Mouse (Mus musculus) brain, embryonic 14.5 days (tissue): ENCODE measurements around the gene Gatb. TPM values are rescaled to one million over a fixed set of nuclear protein-coding genes. Genes with fewer than 3 reads are reported as not detected.

Source experiments
- DNase-seq: peaks from one replicate; pipeline ENCODE4 v3.0.0-alpha.2; 2011; ENCODE audit warnings: low read depth
- CTCF ChIP-seq: fragments of 200-500 bp; IDR thresholded peaks from 2 replicates; pipeline ENCODE4 v1.5.1; 2012; ENCODE audit warnings: inconsistent platforms, mild to moderate bottlenecking, moderate library complexity, borderline replicate concordance; ENCODE audit not compliant: insufficient read depth, insufficient read length; ENCODE audit errors: extremely low read depth
- POLR2A ChIP-seq: fragments of 200-500 bp; IDR thresholded peaks from 2 replicates; pipeline ENCODE4 v1.6.1; 2012; ENCODE audit warnings: mild to moderate bottlenecking, inconsistent platforms, borderline replicate concordance; ENCODE audit not compliant: poor library complexity, insufficient read depth, insufficient read length, severe bottlenecking; ENCODE audit errors: extremely low read depth
- polyA plus RNA-seq: library from polyadenylated mRNA; depleted of rRNA; stranded (reverse); fragments of >200 nt; gene quantifications from 2 replicates; pipeline ENCODE4 v1.2.3, GENCODE M21; 2012

Gene Gatb
- polyA plus RNA-seq, 1 experiment = 10.9 TPM

GRCm38 (mm10) chr3:85573216-85573863 is 579 bp upstream of the Gatb start:
- DNase-seq = no peak
- TF ChIP-seq CTCF = no peak
- TF ChIP-seq POLR2A = no peak

DNA sequence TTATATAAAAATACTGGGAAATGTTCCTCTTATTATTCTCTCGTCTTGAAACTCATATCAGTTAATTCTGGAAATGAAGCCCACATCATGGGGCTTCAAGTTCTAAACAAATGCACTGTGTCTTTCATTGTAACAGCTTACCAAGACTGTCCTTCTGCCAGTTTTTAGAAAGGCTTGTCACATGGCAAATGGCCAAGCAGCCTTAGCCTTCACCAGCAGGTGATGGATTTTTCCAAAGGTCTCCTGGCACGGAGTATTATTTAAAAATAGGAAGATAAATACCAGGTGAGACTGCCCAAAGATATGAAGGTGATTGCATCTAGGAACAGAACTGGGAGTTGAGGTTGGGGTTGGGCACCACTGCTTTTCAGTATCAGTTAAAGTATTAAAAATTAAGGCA is 8.8 kb downstream of the Gatb start:
- no peak for DNase-seq
- TF ChIP-seq CTCF = no peak
- no peak for TF ChIP-seq POLR2A

GRCm38 (mm10) chr3:85583194-85583593 is 9.3 kb downstream of the Gatb start:
- no peak for DNase-seq
- TF ChIP-seq POLR2A (no peak), CTCF (no peak)

DNA sequence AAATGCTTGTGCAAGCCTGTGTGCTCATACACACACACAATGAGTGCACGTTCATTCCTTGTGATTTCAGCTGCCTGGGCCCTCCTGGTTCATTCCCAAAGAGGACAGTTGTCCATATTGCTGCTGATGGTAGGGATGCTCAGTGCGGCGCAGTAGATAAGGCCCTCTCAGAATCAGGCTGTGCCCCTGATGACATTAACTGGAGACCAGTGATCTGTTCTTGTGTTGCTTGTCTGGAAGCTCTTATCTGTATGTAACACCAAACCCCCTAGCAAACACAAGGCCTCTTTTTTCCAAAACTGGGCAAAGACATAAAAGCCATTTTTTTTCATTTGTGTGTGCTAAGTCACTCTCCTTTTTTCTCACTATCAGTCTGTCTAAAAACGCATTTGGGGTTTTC is 11.0 kb downstream of the Gatb start:
- TF ChIP-seq POLR2A (no peak), CTCF (no peak)
- DNase-seq = no peak

DNA sequence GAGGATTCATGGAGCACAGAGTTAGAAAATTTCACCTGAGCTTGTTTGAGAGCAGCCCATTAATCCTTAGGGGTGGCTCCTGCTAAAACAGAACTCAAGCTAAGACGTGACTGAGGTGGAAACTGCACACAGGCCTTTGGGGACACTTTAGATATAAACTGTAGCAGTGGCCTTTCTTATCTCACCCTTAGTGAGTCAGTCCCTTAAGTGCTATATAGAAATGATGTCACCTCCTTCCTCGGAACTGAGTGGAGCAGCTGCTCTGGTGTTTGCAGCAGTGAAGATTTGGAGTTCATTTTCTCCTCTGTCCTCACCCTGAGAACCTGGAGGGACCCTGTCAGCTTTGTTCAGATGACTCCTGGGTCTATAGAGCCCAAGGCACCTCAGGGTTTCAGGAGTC is 14.8 kb downstream of the Gatb start:
- DNase-seq = no peak
- no peak for TF ChIP-seq CTCF
- TF ChIP-seq POLR2A = no peak

DNA sequence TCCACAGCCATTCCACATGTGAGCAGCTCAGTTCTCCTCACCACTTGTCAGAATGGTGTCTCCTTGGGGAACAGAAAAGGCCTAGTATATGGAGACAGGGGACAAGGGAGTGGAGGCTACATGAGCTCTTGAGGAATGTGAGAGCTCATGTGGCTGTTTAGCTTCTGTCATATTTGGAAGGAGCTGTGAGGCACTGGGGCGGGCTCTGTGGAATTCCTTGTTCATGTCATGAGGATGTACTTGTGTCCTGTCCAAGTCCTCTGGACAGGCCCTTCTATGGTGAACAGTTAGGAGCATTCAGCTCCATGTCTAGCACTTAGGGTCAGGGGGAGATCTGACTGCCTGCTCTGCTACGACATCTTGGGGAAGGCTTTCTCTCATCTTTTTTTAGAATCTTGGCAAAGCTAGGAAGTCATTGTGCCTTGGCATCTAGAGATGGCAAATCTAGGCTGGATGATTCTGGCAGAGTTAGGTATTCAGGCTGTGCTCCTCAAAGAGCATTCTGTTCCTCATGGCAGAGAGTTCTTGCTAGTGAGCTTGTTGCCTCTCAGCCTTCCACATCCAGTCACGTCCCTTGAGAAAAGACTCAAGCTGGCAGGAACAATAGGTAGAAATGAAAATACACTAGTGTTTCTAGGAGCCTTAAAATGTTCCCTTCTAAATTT is 16.3 kb downstream of the Gatb start:
- no peak for DNase-seq

DNA sequence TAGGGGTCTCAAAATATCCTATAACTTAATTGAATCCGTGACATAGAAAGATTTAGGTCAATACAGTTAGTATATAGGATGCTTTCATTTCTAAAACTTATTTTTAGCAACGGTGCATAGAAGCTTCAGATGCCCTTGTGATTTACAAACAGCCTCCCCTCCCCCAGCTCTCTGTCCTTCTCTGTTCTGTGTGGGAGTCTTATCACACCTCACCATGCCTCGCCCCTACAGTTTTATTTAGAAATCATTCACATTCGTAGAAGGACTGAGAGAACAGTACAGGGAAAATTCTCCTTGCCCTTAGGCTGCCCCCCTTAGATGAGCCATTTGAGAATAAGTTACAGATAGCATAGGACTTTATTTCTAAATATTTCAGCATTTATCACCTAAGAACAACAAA is 18.1 kb downstream of the Gatb start:
- no peak for DNase-seq
- TF ChIP-seq POLR2A (no peak), CTCF (no peak)

More for the DNA sequence above, 16.3 kb downstream of the Gatb start:
- no peak for TF ChIP-seq CTCF
- TF ChIP-seq POLR2A = no peak

GRCm38 (mm10) chr3:85592640-85593252 is 18.8 kb downstream of the Gatb start:
- TF ChIP-seq CTCF (no peak), POLR2A (no peak)
- no peak for DNase-seq

- TF ChIP-seq POLR2A (no peak), CTCF (no peak)
- no peak for DNase-seq
Observed at GRCm38 (mm10) chr3:85594452-85594851, 20.5 kb downstream of the Gatb start.

DNA sequence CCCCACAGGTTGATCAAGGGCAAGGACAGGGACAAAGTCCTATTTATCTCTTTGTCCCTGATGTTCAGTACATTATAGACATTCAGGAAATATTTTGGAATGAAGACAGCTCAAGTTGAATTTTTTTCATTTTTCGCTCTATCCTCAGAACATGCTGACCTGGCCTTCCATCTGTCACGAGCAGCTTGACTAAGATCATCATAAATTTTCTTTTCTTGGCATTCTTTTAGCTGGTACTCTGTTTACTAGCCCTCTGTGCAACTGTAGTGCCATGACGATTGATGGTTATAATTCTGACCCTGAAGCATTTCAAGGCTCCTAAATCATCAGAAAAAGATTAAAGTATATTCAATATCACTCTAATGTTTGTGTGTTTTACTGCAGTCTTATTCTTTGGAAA is 25.6 kb downstream of the Gatb start:
- no peak for DNase-seq
- no peak for TF ChIP-seq POLR2A
- TF ChIP-seq CTCF = no peak

DNA sequence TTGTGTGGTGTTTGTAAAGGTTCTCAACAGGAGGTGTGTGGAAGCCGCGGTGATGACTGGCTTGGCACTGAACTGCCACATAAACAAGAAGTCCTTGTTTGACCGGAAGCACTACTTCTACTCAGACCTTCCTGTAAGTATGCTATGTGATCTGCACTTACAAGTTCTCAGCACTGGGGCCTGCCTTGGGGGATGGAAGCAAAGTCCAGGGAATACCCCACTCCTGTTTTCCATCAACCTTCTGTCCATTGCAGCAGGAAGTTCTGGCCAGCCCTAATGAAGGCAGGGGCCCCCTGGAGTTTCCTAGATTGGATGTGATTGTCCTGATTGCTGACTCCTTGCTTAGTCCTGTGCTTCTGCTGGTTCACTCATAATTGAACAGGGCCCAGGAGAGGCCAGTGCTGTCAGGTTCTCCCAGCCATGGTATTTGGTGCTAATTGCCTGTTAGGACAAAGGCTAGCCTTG is 28.0 kb downstream of the Gatb start:
- TF ChIP-seq CTCF (no peak), POLR2A (no peak)
- DNase-seq = peak; percentile 67

- peak; percentile 52 for DNase-seq
- no peak for TF ChIP-seq POLR2A
- TF ChIP-seq CTCF = no peak
Observed at GRCm38 (mm10) chr3:85603811-85604210, 29.9 kb downstream of the Gatb start.

- no peak for DNase-seq
- no peak for TF ChIP-seq POLR2A
- TF ChIP-seq CTCF = no peak
Observed at GRCm38 (mm10) chr3:85606912-85607311, 33.0 kb downstream of the Gatb start.

- no peak for TF ChIP-seq CTCF
- TF ChIP-seq POLR2A = no peak
- no peak for DNase-seq
Observed at GRCm38 (mm10) chr3:85607753-85608152, 33.8 kb downstream of the Gatb start.

- no peak for DNase-seq
- no peak for TF ChIP-seq CTCF
Observed at GRCm38 (mm10) chr3:85616389-85616788, 42.5 kb downstream of the Gatb start.

GRCm38 (mm10) chr3:85618885-85619284 is 45.0 kb downstream of the Gatb start:
- DNase-seq = no peak
- TF ChIP-seq POLR2A (no peak), CTCF (0 out of 2 replicates have a peak, but pooled peaks have one; percentile 12)
